39 mouse cellular contexts compared by ENCODE assay signal in genomic region chr6:142148371-142148770, GRCm38 (mm10). TPM values are rescaled to one million over a fixed set of nuclear protein-coding genes. Genes with fewer than 3 reads are reported as not detected.
"Had no signal": no experiment of that assay in that cellular context is flagged by ENCODE, and none has a peak within 500 bp of the region (broad histone marks: within the 10 kb centered on the region; RNA-seq: fewer than 3 reads in every experiment).

No protein-coding gene starts in this region.

- H3K27me3 ChIP-seq: limb, embryonic 12.5 days; limb, embryonic 13.5 days; limb, embryonic 15.5 days; liver, embryonic 12.5 days; liver, embryonic 13.5 days; liver, embryonic 15.5 days; lung, embryonic 15.5 days; megakaryocyte, embryonic 14.5 days; midbrain, embryonic 12.5 days; midbrain, embryonic 13.5 days; midbrain, embryonic 15.5 days; neural tube, embryonic 12.5 days had no signal

- H3K36me3 ChIP-seq: limb, embryonic 10.5 days; limb, embryonic 12.5 days; limb, embryonic 13.5 days; limb, embryonic 15.5 days; liver, embryonic 12.5 days; liver, embryonic 13.5 days; liver, embryonic 15.5 days; lung, embryonic 15.5 days; midbrain, embryonic 10.5 days; midbrain, embryonic 12.5 days; midbrain, embryonic 13.5 days; midbrain, embryonic 15.5 days; neural tube, embryonic 12.5 days had no signal

- H3K4me3 ChIP-seq: limb, embryonic 10.5 days; limb, embryonic 12.5 days; limb, embryonic 13.5 days; limb, embryonic 15.5 days; liver, embryonic 12.5 days; liver, embryonic 13.5 days; liver, embryonic 15.5 days; lung, embryonic 15.5 days; megakaryocyte, embryonic 14.5 days; midbrain, embryonic 10.5 days; midbrain, embryonic 12.5 days; midbrain, embryonic 13.5 days; midbrain, embryonic 15.5 days; myocyte; neural tube, embryonic 12.5 days had no signal

- H3K4me1 ChIP-seq: limb, embryonic 10.5 days; limb, embryonic 12.5 days; limb, embryonic 13.5 days; limb, embryonic 15.5 days; liver, embryonic 12.5 days; liver, embryonic 13.5 days; liver, embryonic 15.5 days; lung, embryonic 15.5 days; megakaryocyte, embryonic 14.5 days; midbrain, embryonic 10.5 days; midbrain, embryonic 12.5 days; midbrain, embryonic 13.5 days; midbrain, embryonic 15.5 days; neural tube, embryonic 12.5 days had no signal

- H3K27ac ChIP-seq: limb, embryonic 10.5 days; limb, embryonic 12.5 days; limb, embryonic 13.5 days; limb, embryonic 15.5 days; liver, embryonic 12.5 days; liver, embryonic 13.5 days; liver, embryonic 14.5 days; liver, embryonic 15.5 days; lung, embryonic 15.5 days; macrophage; midbrain, embryonic 10.5 days; midbrain, embryonic 12.5 days; midbrain, embryonic 13.5 days; midbrain, embryonic 15.5 days; neural tube, embryonic 12.5 days had no signal

- DNase-seq: left cerebral cortex, postnatal 4 days; liver; liver, embryonic 13.5 days; liver, postnatal 0 days; lung, adult 18-20 months; lung, adult 2 months; lung, embryonic 14.5 days; lung, postnatal 10 days; lung, postnatal 14 days; lung, postnatal 36 days; lung, postnatal 4 days; midbrain, embryonic 14.5 days had no signal

RNA-seq across cellular contexts. Expression of gene Slco1a6, which starts 60.0 kb away (rescaled TPM):
- polyA plus RNA-seq: limb, embryonic 10.5 days; limb, embryonic 11.5 days; limb, embryonic 12.5 days; limb, embryonic 13.5 days; limb, embryonic 14.5 days; limb, embryonic 15.5 days; liver, adult 2 months; liver, embryonic 11.5 days; liver, embryonic 12.5 days; liver, embryonic 13.5 days; liver, embryonic 14.5 days; liver, embryonic 15.5 days; liver, embryonic 16.5 days; liver, postnatal 0 days; lung, adult 2 months; lung, embryonic 14.5 days; lung, embryonic 15.5 days; lung, embryonic 16.5 days; lung, postnatal 0 days; macrophage; midbrain, embryonic 10.5 days; midbrain, embryonic 11.5 days; midbrain, embryonic 12.5 days; midbrain, embryonic 13.5 days; midbrain, embryonic 16.5 days; midbrain, postnatal 0 days; neural tube, embryonic 11.5 days; neural tube, embryonic 12.5 days had no signal
